Mouse (Mus musculus) lung, embryonic 14.5 days (tissue): Measurements from ENCODE around the gene Cux2. TPM values are rescaled to one million over a fixed set of nuclear protein-coding genes. Genes with fewer than 3 reads are reported as not detected.
A peak's percentile ranks its signal among the peaks of the same experiment; 100 is the strongest.

ENCODE experiments used
- ATAC-seq: fragments of 200-750 bp; cut with Nextera tagmentation; 2 replicates; pipeline ENCODE4 v1.8.0; 2017; ENCODE audit warnings: mild to moderate bottlenecking, moderate TSS enrichment, moderate library complexity; ENCODE audit not compliant: insufficient read depth
- DNase-seq: peaks from one replicate; pipeline ENCODE4 v3.0.0-alpha.2; 2015
- H3K27ac ChIP-seq: fragments of 300-500 bp; sonication (generic); 2 replicates; pipeline ENCODE4 v1.5.1; 2014; ENCODE audit warnings: low read depth, mild to moderate bottlenecking, moderate library complexity
- H3K27me3 ChIP-seq: fragments of 300-500 bp; sonication (generic); 2 replicates; pipeline ENCODE4 v1.6.1; 2014; ENCODE audit warnings: low read length, control low read depth; ENCODE audit not compliant: insufficient read depth
- H3K36me3 ChIP-seq: fragments of 300-500 bp; sonication (generic); 2 replicates; pipeline ENCODE4 v1.6.1; 2014; ENCODE audit warnings: control low read depth; ENCODE audit not compliant: insufficient read depth
- H3K4me1 ChIP-seq: fragments of 300-500 bp; sonication (generic); 2 replicates; pipeline ENCODE4 v1.6.1; 2014; ENCODE audit warnings: antibody characterized with exemption, control low read depth; ENCODE audit not compliant: insufficient read depth
- H3K4me2 ChIP-seq: fragments of 300-500 bp; sonication (generic); 2 replicates; pipeline ENCODE4 v1.6.1; 2014; ENCODE audit warnings: mild to moderate bottlenecking
- H3K4me3 ChIP-seq: fragments of 300-500 bp; sonication (generic); 2 replicates; pipeline ENCODE4 v1.5.1; 2014; ENCODE audit warnings: low read depth, low read length
- H3K9ac ChIP-seq: fragments of 300-500 bp; sonication (generic); 2 replicates; pipeline ENCODE4 v1.6.1; 2014
- H3K9me3 ChIP-seq: fragments of 300-500 bp; sonication (generic); 2 replicates; pipeline ENCODE4 v1.6.1; 2016; ENCODE audit warnings: low read depth, low read length, control low read depth
- CTCF ChIP-seq: IDR thresholded peaks from 2 replicates; pipeline ENCODE4 v1.5.1; 2016; ENCODE audit warnings: antibody characterized with exemption, low read depth
- WGBS: fragments of 180-500 bp; shearing (Covaris S2); extraction: QIAGEN DNeasy Blood & Tissue Kit; methylation state at CpG from one replicate; pipeline ENCODE4 v1.1.7; 2014; 5-methylcytosine and 5-hydroxymethylcytosine counted together
- polyA plus RNA-seq: library from polyadenylated mRNA; unstranded; fragments of >200 nt; fragmentation: Nextera tagmentation; extraction: Ambion mirVana; gene quantifications from 2 replicates; pipeline ENCODE4 v1.2.1, GENCODE M21; 2014

The Cux2 gene
- polyA plus RNA-seq, 1 experiment from 2014 or later, result 4.0 TPM

- DNase-seq, result no peak
- H3K27ac ChIP-seq, result no peak overlapping the region
- H3K9me3 ChIP-seq, result no peaks in the 10 kb centered on the region
- H3K36me3 ChIP-seq, result no peaks in the 10 kb centered on the region
- no peak overlapping the region for H3K4me2 ChIP-seq
- no peak for ATAC-seq
- H3K9ac ChIP-seq, result no peak overlapping the region
- no peaks in the 10 kb centered on the region for H3K4me1 ChIP-seq
- WGBS, result 63% methylated on average over 6 of the region's 6 CpGs
- no peak overlapping the region for H3K4me3 ChIP-seq
- TF ChIP-seq CTCF, result no peak
- no peaks in the 10 kb centered on the region for H3K27me3 ChIP-seq
Measured at GRCm38 (mm10) chr5:121870832-121871231, 179.1 kb downstream of the Cux2 start.

- H3K9ac ChIP-seq, result no peak overlapping the region
- no peak for ATAC-seq
- no peak overlapping the region for H3K4me2 ChIP-seq
- no peaks in the 10 kb centered on the region for H3K4me1 ChIP-seq
- no peaks in the 10 kb centered on the region for H3K36me3 ChIP-seq
- no peaks in the 10 kb centered on the region for H3K9me3 ChIP-seq
- DNase-seq, result peak; percentile 37
- no peak for TF ChIP-seq CTCF
- no peaks in the 10 kb centered on the region for H3K27me3 ChIP-seq
- WGBS, result 50% methylated on average over 5 of the region's 5 CpGs
- H3K27ac ChIP-seq, result no peak overlapping the region
- no peak overlapping the region for H3K4me3 ChIP-seq
Measured at GRCm38 (mm10) chr5:121867963-121868362, 181.9 kb downstream of the Cux2 start.

- no peak overlapping the region for H3K27ac ChIP-seq
- no peak for TF ChIP-seq CTCF
- H3K27me3 ChIP-seq, result no peaks in the 10 kb centered on the region
- peak overlapping the region; percentile 49 for H3K4me2 ChIP-seq
- ATAC-seq (peak; percentile 51; the same call in 1 of the 2 replicates), DNase-seq (no peak)
- 0 out of 2 replicates have a peak overlapping the region, but pooled peaks have one; percentile 8 for H3K4me3 ChIP-seq
- H3K9me3 ChIP-seq, result no peaks in the 10 kb centered on the region
- 7% methylated on average over 7 of the region's 11 CpGs for WGBS
- no peaks in the 10 kb centered on the region for H3K36me3 ChIP-seq
- no peak overlapping the region for H3K9ac ChIP-seq
- no peaks in the 10 kb centered on the region for H3K4me1 ChIP-seq
Measured at GRCm38 (mm10) chr5:121864330-121864729, 185.6 kb downstream of the Cux2 start.

DNA sequence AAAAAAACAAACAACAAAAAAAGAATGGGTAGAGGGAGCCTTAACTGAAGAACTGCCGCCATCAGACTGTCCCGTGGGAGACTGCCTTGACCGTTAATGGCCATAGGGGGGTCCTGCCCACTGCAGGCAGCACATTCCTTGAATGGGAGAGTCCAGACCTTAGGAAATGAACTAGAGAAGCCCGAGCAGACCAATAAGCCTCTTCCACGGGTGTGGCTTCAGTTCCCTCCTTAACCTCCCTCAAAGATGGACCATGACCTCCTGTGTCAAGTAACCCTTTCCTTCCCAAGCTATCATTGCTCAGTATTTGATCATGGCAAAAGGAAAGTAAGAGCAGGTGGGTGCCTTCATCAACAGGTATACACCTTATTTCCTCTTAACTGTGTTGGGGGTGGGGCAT is 187.9 kb downstream of the Cux2 start:
- Histone ChIP-seq H3K4me2 (no peak overlapping the region), H3K9me3 (no peaks in the 10 kb centered on the region), H3K27me3 (no peaks in the 10 kb centered on the region), H3K36me3 (no peaks in the 10 kb centered on the region), H3K9ac (no peak overlapping the region), H3K27ac (no peak overlapping the region), H3K4me3 (no peak overlapping the region), H3K4me1 (no peaks in the 10 kb centered on the region)
- TF ChIP-seq CTCF, result no peak
- DNase-seq (no peak), ATAC-seq (no peak)
- WGBS, result 46% methylated on average over 5 of the region's 5 CpGs

DNA sequence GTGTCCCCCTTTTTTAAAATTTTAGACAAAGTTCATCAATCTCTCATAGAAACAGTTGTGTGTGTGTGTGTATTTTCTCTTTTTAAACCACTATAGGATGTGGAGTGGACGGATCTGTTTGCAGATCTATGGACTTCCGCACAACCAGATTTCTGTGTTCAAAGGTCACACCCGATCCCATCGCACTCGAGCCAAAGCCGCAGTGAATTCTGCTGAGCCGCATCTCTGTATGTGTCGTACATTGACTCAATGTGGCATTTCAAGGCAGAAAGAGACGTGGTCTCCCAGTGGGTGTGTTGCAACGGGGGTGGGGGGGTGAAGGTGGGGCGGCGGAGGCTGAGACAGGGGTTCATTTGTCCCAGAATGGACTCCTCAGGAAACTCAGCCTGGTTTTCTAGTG is 191.5 kb downstream of the Cux2 start:
- ATAC-seq (no peak), DNase-seq (no peak)
- no peaks in the 10 kb centered on the region for H3K9me3 ChIP-seq
- H3K27me3 ChIP-seq, result no peaks in the 10 kb centered on the region
- WGBS, result 81% methylated on average over 12 of the region's 12 CpGs
- TF ChIP-seq CTCF, result no peak
- H3K4me3 ChIP-seq, result no peak overlapping the region
- H3K4me1 ChIP-seq, result no peaks in the 10 kb centered on the region
- H3K9ac ChIP-seq, result no peak overlapping the region
- no peak overlapping the region for H3K27ac ChIP-seq
- no peak overlapping the region for H3K4me2 ChIP-seq
- H3K36me3 ChIP-seq, result peaks cover 18% of the 10 kb centered on the region

GRCm38 (mm10) chr5:121856740-121857139 is 193.2 kb downstream of the Cux2 start:
- H3K36me3 ChIP-seq, result peaks cover 34% of the 10 kb centered on the region
- ATAC-seq (no peak), DNase-seq (no peak)
- H3K9me3 ChIP-seq, result no peaks in the 10 kb centered on the region
- no peak overlapping the region for H3K4me3 ChIP-seq
- no peaks in the 10 kb centered on the region for H3K27me3 ChIP-seq
- H3K9ac ChIP-seq, result no peak overlapping the region
- H3K4me2 ChIP-seq, result no peak overlapping the region
- 83% methylated on average over 11 of the region's 11 CpGs for WGBS
- no peak overlapping the region for H3K27ac ChIP-seq
- no peaks in the 10 kb centered on the region for H3K4me1 ChIP-seq
- no peak for TF ChIP-seq CTCF

- H3K9me3 ChIP-seq, result no peaks in the 10 kb centered on the region
- WGBS, result 75% methylated on average over 10 of the region's 10 CpGs
- no peak overlapping the region for H3K4me2 ChIP-seq
- H3K4me1 ChIP-seq, result peaks cover 5% of the 10 kb centered on the region
- no peak for TF ChIP-seq CTCF
- no peaks in the 10 kb centered on the region for H3K27me3 ChIP-seq
- H3K36me3 ChIP-seq, result peaks cover 42% of the 10 kb centered on the region
- no peak overlapping the region for H3K27ac ChIP-seq
- no peak overlapping the region for H3K4me3 ChIP-seq
- no peak overlapping the region for H3K9ac ChIP-seq
- DNase-seq (no peak), ATAC-seq (no peak)
Measured at GRCm38 (mm10) chr5:121854768-121855167, 195.1 kb downstream of the Cux2 start.

DNA sequence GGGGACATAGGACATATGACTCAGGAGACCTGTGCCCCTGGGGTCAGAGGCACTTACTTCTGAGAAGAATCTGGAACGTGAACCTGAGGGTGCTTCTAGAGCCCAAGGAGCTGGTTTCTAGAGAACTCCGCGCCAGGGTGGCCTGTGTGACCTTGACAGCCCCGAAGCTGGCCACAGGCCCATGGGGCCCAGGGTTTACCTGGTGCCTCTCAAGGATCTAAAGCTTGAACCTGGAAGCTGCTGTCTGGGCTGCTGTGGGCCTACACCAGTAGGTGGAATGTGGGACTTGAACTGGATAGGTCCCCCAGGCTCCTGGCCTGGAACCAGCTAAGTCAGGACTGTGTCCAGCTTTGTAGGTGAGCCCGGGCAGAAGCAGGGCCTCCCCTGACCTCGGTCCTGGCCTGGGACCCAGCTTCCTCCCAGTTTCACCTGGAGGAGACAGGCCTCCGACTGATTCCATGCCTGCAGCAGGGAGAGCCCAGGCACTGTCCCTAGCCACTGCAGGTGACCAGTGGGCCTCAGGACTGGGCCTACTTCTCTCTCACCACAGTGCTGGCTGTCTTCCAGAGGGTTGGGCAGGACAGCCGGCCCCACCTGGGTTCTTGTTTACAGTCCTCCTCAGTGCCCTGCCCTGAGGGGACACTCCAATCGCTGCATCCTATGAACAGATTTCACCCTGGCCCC is 196.4 kb downstream of the Cux2 start:
- Histone ChIP-seq H3K4me2 (no peak overlapping the region), H3K4me3 (no peak overlapping the region), H3K27ac (no peak overlapping the region), H3K36me3 (peaks cover 42% of the 10 kb centered on the region), H3K9ac (no peak overlapping the region), H3K27me3 (no peaks in the 10 kb centered on the region), H3K9me3 (no peaks in the 10 kb centered on the region), H3K4me1 (peaks cover 8% of the 10 kb centered on the region)
- DNase-seq (no peak), ATAC-seq (no peak)
- no peak for TF ChIP-seq CTCF
- WGBS, result 78% methylated on average over 9 of the region's 9 CpGs
